Mouse (Mus musculus) neural tube, embryonic 10.5 days (tissue): ENCODE results near the gene Smchd1.

Source experiments
- DNase-seq: peaks from one replicate; pipeline ENCODE4 v3.0.0-alpha.2; 2017; ENCODE audit warnings: low spot score; ENCODE audit errors: extremely low spot score

Smchd1 gene

GRCm38 (mm10) chr17:71310486-71311339 lies 164.4 kb downstream of the Smchd1 start:
- DNase-seq, result peak; percentile 77

GRCm38 (mm10) chr17:71309711-71310485 lies 165.2 kb downstream of the Smchd1 start:
- DNase-seq, result peak; percentile 65

- peak; percentile 53 for DNase-seq
Observed at GRCm38 (mm10) chr17:71309141-71309540, 166.0 kb downstream of the Smchd1 start.

GRCm38 (mm10) chr17:71308296-71308695 lies 166.8 kb downstream of the Smchd1 start:
- no peak for DNase-seq

GRCm38 (mm10) chr17:71307251-71307790 lies 167.8 kb downstream of the Smchd1 start:
- DNase-seq, result no peak

DNA sequence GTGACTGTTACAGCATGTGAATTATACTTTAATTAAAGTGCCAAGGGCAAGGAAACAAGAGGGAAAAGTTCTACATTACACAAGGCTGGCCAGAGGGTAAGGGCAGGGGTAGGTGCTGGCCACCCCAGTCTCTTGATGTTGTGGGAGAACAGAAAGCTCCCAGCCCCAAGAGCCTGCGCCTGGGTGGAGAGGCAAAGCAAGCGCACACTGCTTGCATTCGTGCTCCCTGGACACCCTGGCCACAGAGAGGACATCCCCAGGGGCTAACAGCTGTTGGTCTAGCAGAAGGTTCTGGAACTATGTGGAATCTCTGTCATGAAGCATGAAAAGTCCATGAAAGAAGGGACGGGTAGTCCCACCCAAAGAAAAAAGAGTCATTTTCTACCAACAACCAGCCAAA lies 168.4 kb downstream of the Smchd1 start:
- no peak for DNase-seq

DNA sequence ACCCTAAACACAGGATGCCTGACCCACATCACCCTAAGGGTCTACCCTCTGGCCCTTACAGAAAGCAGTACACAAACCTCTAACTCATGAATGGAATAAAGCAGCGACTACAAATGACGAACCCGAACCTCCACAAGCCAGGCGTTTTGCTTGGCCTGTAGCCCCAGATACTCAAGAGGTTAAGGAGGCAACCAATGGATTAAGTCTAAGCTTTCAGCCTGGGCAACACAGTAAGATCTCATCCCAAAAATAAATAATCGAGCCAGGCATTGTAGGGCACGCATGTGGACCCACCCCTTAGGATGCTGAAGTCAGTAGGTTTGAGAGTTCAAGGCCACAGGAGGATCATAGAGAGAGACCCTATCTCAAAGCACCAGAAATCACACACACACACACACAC lies 169.1 kb downstream of the Smchd1 start:
- DNase-seq, result no peak

GRCm38 (mm10) chr17:71303444-71303843 lies 171.7 kb downstream of the Smchd1 start:
- DNase-seq, result no peak

- no peak for DNase-seq
Observed at GRCm38 (mm10) chr17:71301413-71301812, 173.7 kb downstream of the Smchd1 start.

- DNase-seq, result no peak
Observed at GRCm38 (mm10) chr17:71300338-71300737, 174.8 kb downstream of the Smchd1 start.

- no peak for DNase-seq
Observed at GRCm38 (mm10) chr17:71299879-71300278, 175.3 kb downstream of the Smchd1 start.

DNA sequence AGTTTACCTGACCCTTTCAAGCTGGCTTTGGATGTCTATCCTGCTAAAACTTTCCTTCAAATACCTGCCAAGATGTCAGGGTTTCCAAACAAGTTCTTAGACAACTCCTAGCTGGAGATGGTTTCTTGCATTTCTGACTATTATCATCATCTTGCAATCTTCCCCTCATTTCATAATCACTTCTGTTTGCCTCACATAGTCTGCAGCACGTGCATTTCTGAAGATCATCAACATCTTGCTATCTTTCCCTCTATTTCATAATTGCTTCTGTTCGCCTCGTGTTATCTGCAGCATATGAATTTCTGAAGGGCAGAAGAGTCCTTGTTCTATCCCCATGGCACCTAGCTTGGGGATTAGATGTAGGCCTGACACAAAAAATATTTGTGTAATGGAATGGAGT lies 180.6 kb downstream of the Smchd1 start:
- DNase-seq, result no peak
